Mouse (Mus musculus) ovary, adult 2 months (tissue): Measurements from ENCODE around the gene Tle4. TPM values are rescaled to one million over a fixed set of nuclear protein-coding genes. Genes with fewer than 3 reads are reported as not detected.

Experiments
- polyA plus RNA-seq: library from polyadenylated mRNA; depleted of rRNA; stranded (reverse); fragments of >200 nt; gene quantifications from 2 replicates; pipeline ENCODE4 v1.2.3, GENCODE M21; 2012; rRNA removed

Gene Tle4
- 9.7 and 10.4 TPM in 2 replicates for polyA plus RNA-seq

DNA sequence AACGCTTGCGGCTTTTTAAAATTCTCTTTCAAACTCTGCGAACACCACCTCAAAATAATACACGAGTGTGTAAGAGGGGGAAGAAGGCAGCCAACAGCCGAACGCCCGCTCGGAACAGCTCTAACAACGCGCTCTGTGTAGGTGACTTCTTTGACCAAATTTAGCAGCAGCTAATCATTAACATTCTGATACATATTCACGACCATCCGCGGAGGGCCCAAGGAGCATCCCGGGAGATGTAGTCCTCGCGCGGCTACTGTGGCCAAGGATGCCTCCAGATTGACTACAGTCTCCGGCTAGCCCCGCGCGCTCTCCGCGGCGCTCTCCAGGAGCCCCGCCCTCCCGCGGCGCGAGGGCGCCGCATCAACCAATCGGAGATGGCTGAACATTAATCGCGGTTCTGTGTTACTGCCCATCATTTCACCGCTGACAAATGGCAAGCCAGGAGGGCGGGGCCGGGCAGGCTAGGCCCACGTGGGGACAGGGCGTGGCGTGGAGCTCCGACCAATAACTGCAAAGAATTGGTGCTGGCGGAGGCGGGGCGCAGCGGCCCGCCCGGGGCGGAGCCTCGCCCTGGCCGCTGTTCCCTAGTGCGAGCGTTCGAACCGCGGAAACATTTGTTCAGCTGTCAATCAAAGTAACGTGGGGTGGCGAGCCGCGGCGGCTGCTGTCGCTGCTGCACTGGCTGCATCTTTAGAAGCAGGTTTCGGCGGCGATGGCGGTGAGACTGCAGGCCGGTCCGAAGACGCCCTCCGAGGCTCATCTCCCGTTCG, at the start of gene Tle4:
Tle4 (minus strand) TSS at position 135 of the 773 bp plus-strand sequence.

